Mouse (Mus musculus) stomach, postnatal 0 days (tissue): Measurements from ENCODE around the gene Ttc41. TPM values are rescaled to one million over a fixed set of nuclear protein-coding genes. Genes with fewer than 3 reads are reported as not detected.

Experiments used
- ATAC-seq: fragments of 200-750 bp; cut with Nextera tagmentation; 2 replicates; pipeline ENCODE4 v1.8.0; 2017; ENCODE audit not compliant: low FRiP score, low TSS enrichment
- DNase-seq: peaks from one replicate; pipeline ENCODE4 v3.0.0-alpha.2; 2016; ENCODE audit warnings: low spot score
- H3K27ac ChIP-seq: fragments of 300-500 bp; sonication (generic); replicated peaks from 2 replicates; pipeline ENCODE4 v1.5.1; 2014; ENCODE audit warnings: mild to moderate bottlenecking, control low read depth
- H3K27me3 ChIP-seq: fragments of 300-500 bp; sonication (generic); 2 replicates; pipeline ENCODE4 v1.6.1; 2014; ENCODE audit warnings: low read length; ENCODE audit not compliant: control insufficient read depth, insufficient read depth
- H3K36me3 ChIP-seq: fragments of 300-500 bp; sonication (generic); 2 replicates; pipeline ENCODE4 v1.6.1; 2014; ENCODE audit warnings: low read length, mixed read lengths; ENCODE audit not compliant: control insufficient read depth, insufficient read depth
- H3K4me1 ChIP-seq: fragments of 300-500 bp; sonication (generic); replicated peaks from 2 replicates; pipeline ENCODE4 v1.6.1; 2014; ENCODE audit warnings: antibody characterized with exemption; ENCODE audit not compliant: control insufficient read depth, insufficient read depth
- H3K4me2 ChIP-seq: fragments of 300-500 bp; sonication (generic); replicated peaks from 2 replicates; pipeline ENCODE4 v1.6.1; 2014; ENCODE audit warnings: low read depth, mild to moderate bottlenecking, control low read depth, moderate library complexity
- H3K4me3 ChIP-seq: fragments of 300-500 bp; sonication (generic); 2 replicates; pipeline ENCODE4 v1.5.1; 2014; ENCODE audit warnings: low read depth, low read length, control low read depth
- H3K9ac ChIP-seq: fragments of 300-500 bp; sonication (generic); 2 replicates; pipeline ENCODE4 v1.6.1; 2014; ENCODE audit warnings: mild to moderate bottlenecking, low read length, control low read depth, mixed read lengths
- H3K9me3 ChIP-seq: fragments of 300-500 bp; sonication (generic); 2 replicates; pipeline ENCODE4 v1.6.1; 2016; ENCODE audit warnings: low read length; ENCODE audit not compliant: control insufficient read depth
- CTCF ChIP-seq: IDR thresholded peaks from 2 replicates; pipeline ENCODE4 v1.5.1; 2016; ENCODE audit warnings: antibody characterized with exemption, low read depth, mild to moderate bottlenecking, moderate library complexity
- EP300 ChIP-seq: optimal IDR thresholded peaks from 2 replicates; pipeline ENCODE3; 2016; ENCODE audit warnings: antibody characterized with exemption
- WGBS: fragments of 180-500 bp; shearing (Covaris S2); extraction: QIAGEN DNeasy Blood & Tissue Kit; methylation state at CpG from one replicate; pipeline ENCODE4 v1.1.7; 2014; 5-methylcytosine and 5-hydroxymethylcytosine counted together
- polyA plus RNA-seq: library from polyadenylated mRNA; unstranded; fragments of >200 nt; fragmentation: Nextera tagmentation; extraction: Ambion mirVana; gene quantifications from 2 replicates; pipeline ENCODE4 v1.2.1, GENCODE M21; 2015

Gene Ttc41
- polyA plus RNA-seq, 1 experiment from 2014 or later, result 0.38 TPM

DNA sequence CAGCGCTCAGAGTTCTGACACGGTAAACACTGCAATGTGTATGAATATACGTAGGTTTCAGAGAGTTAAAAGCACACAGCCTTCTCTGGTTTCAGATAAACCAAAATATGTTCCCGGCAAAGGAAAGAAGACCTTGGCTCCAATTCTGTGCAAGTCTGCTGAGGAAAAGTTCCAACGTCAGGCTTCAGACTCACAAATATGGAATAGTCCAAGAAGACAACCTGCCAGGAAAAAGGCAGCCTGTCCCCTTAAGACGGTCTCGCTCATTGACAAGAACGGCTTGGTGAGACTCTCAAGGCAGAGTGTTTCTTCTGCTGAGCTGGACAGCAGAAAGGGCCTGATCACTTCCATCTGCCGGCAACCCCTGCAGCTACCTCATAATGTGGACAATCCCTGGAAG, 70.7 kb downstream of the Ttc41 start:
- no peak for TF ChIP-seq CTCF
- TF ChIP-seq EP300, result no peak
- Histone ChIP-seq H3K4me3 (no peak overlapping the region), H3K9me3 (no peaks in the 10 kb centered on the region), H3K4me2 (no peak overlapping the region), H3K27ac (no peak overlapping the region), H3K9ac (no peak overlapping the region), H3K4me1 (0 out of 2 replicates have a peak, but pooled peaks cover 2% of the 10 kb centered on the region), H3K36me3 (no peaks in the 10 kb centered on the region), H3K27me3 (no peaks in the 10 kb centered on the region)
- DNase-seq (no peak), ATAC-seq (no peak)
- WGBS, result 43% methylated on average over 9 of the region's 9 CpGs

DNA sequence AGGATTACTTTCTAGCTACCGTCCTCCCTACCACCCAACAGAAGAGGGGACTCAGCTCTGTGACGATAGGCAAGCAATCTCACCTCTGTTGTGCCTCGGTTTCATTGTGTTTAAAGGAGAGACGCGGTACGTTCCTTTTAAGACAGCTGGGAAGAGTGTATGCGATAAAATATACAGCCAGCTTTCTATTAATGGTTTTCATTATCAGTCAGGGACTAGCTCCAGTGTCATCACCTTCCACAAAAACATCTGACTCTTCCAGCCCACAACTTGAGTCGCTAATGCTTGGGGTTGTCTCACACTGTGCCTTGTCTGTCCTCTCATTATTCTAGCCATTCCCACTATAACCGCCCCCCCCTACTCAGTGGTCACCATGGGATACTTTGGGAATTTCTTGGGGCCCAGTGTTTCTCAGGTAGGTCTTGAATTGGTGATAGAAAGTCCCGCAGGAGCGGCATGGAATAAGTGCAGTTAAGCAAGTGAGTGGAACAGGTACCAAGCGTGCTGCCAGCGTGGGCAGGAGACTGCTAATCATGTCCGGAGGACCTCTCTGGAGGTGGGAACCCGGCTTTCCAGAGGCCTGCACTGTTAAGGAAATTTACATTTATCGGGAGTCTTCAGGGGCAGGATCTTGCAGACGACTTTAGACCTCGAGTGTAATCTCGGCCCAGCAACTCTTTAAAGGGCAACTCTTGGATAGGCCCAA, 72.2 kb downstream of the Ttc41 start:
- 51% methylated on average over 19 of the region's 19 CpGs for WGBS
- no peaks in the 10 kb centered on the region for H3K9me3 ChIP-seq
- ATAC-seq (no peak), DNase-seq (no peak)
- no peak for TF ChIP-seq EP300
- TF ChIP-seq CTCF, result no peak
- H3K9ac ChIP-seq, result peak overlapping the region; percentile 56
- 0 out of 2 replicates have a peak, but pooled peaks cover 2% of the 10 kb centered on the region for H3K4me1 ChIP-seq
- H3K36me3 ChIP-seq, result no peaks in the 10 kb centered on the region
- peak overlapping the region; percentile 78 for H3K27ac ChIP-seq
- peak overlapping the region; percentile 76 for H3K4me3 ChIP-seq
- no peaks in the 10 kb centered on the region for H3K27me3 ChIP-seq
- H3K4me2 ChIP-seq, result peak overlapping the region; percentile 100

DNA sequence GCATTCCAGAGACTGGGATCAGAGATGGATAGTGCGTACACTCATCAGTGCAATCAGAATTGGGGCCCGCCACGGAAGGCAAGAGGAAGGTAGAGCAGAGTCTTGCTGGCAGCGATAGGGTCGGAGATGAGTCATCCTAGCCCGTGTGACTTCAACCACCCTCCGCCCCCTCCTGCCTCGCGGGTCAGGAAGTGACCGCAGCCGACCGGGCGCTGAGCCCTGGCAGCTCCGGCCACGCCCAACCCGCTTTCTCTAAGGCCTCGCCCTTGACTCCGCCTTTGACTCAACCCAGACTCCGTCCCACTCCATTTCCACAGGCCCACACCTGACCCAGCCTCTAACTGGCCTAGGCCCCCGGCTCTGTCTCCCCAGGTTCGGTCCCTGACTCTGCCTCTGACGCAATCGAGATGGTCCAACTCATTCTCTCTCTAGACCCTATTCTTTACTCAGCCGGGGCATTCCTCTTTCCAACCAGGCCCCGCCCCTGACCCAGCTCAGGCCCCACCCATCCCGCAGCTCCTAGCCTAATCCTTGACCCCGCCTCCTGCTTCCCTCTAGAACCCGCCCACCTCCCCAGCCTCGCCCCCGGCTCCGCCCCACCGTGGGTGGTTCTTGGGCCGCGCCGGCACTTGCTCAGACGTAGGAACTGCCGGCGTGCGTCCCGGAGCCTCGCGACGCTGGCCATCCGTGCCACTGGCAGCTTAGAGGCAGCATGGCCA, 72.9 kb downstream of the Ttc41 start, which contains the start of gene Nt5dc3:
TSS of gene Nt5dc3 (plus strand) at position 608 of the 719 bp plus-strand sequence.
- Histone ChIP-seq H3K4me1 (0 out of 2 replicates have a peak, but pooled peaks cover 2% of the 10 kb centered on the region), H3K27ac (peak within 1 kb of the TSS; percentile 87), H3K36me3 (no peaks in the 10 kb centered on the region), H3K27me3 (no peaks in the 10 kb centered on the region), H3K9me3 (no peaks in the 10 kb centered on the region), H3K4me2 (peak within 1 kb of the TSS; percentile 100), H3K9ac (peak within 1 kb of the TSS; percentile 76), H3K4me3 (peak within 1 kb of the TSS; percentile 76)
- ATAC-seq (peak; percentile 97), DNase-seq (peak; percentile 99)
- peak; percentile 58 for TF ChIP-seq EP300
- TF ChIP-seq CTCF, result no peak
- WGBS, result 1% methylated on average over 44 of the region's 44 CpGs

DNA sequence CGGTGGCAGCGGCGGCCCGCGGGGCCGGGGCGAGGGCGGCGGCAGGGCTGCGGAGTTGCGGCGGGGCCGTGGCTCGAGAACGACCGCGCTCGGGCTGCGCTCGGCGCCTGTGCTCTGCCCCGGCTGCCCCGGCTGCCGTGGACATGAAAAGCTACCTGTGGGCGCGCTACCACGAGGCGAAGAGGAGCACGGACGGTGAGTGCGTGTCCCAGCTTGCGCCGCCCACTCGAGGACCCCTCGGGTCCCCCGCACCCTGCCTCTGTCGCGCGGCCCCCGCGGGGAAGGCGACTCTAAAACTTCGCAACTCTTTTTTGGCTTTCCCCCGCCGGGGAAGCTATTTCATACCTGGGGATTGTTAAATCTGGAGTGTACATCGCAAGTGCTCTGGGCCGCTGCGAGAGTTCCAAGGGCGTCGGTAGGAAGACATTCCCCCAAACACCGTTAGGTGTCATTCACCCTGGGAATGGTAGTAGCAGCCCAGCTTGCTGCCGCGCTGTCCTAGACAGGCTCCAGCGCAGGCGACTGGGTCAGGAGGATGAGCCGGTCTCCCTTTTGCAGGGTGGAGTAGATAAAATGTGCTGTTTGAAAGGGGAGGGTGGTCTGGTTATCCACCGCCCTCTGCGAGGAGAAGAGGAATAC, 73.6 kb downstream of the Ttc41 start:
- Histone ChIP-seq H3K27ac (peak overlapping the region; percentile 87), H3K27me3 (no peaks in the 10 kb centered on the region)

DNA sequence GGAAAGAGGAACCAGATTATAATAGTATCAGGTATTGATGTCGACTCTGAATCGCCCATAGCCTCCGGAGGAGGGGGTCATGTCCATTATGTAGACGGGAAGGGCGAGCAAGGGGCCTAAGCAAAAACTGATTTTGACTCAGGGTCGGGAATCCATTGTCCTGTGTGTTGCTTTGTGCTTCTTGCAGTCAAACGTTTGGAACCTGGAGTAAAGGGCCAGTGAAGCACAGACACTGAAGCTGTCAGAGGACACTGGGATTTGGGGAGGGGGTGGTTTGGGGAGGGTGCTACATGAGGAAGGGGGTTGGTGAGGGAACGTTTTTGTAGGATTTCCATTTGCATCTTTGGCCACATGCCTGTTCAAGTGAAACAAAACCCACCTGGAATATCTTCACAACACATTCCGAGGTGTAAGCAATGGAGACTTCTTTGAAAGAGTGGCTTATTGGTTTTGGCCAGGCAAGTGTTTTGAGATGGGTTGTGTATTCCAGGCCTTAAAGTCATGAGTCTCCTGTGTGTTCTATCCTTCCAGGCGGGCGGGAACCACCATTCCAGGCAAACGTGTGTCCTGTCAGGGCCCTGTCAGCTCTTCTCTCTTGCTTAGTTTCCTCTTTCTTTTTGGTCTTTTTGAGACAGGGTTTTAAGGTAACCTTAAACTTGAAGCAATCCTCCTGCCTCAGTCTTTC, 74.3 kb downstream of the Ttc41 start:
- peak overlapping the region; percentile 76 for H3K9ac ChIP-seq
- no peak overlapping the region for H3K27ac ChIP-seq
- no peaks in the 10 kb centered on the region for H3K27me3 ChIP-seq
- DNase-seq (no peak), ATAC-seq (no peak)
- H3K4me3 ChIP-seq, result peak overlapping the region; percentile 76
- no peaks in the 10 kb centered on the region for H3K9me3 ChIP-seq
- peak overlapping the region; percentile 100 for H3K4me2 ChIP-seq
- H3K36me3 ChIP-seq, result no peaks in the 10 kb centered on the region
- 0 out of 2 replicates have a peak, but pooled peaks cover 2% of the 10 kb centered on the region for H3K4me1 ChIP-seq
- no peak for TF ChIP-seq EP300
- TF ChIP-seq CTCF, result no peak
- 33% methylated on average over 12 of the region's 12 CpGs for WGBS

More for the DNA sequence above, 73.6 kb downstream of the Ttc41 start:
- Histone ChIP-seq H3K36me3 (no peaks in the 10 kb centered on the region), H3K9ac (peak overlapping the region; percentile 76), H3K4me2 (peak overlapping the region; percentile 100), H3K9me3 (no peaks in the 10 kb centered on the region), H3K4me1 (0 out of 2 replicates have a peak, but pooled peaks cover 2% of the 10 kb centered on the region), H3K4me3 (peak overlapping the region; percentile 76)
- 2% methylated on average over 56 of the region's 58 CpGs for WGBS
- no peak for ATAC-seq
- TF ChIP-seq EP300, result no peak
- peak; percentile 23; the same call in 1 of the 2 replicates for TF ChIP-seq CTCF
- peak; percentile 42 for DNase-seq
